Mouse (Mus musculus): ENCODE data around the gene Cfap69. TPM values are rescaled to one million over a fixed set of nuclear protein-coding genes. Genes with fewer than 3 reads are reported as not detected.

Cfap69 gene
- total RNA-seq, 2 experiments from 2014 or later = 0.25 to 0.40 TPM

DNA sequence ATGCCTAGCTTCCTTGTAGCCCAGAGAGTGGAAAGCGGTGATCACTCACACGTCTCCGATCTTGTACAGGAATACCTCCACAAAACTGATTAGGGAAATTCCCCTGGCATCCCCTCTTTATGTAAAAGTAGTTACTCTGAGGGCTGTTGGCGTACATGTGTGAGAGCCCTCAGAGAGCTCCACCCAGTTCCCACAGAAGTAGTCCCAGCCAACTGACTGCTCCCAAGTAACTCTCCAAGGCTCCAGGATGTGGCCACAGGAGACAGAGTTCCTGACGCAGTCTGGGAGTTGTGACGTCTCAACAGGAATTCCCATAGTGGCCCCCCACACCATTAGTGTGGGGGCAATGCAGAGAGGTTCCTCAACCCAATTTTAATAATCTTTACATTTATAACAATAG is 982 bp downstream of the Cfap69 start:
- DNase-seq = no peak
- intact Hi-C loops (cut with DNase I; ENCODE audit: low total_unique reads) = no loop called here

GRCm38 (mm10) chr5:5658680-5659079 is 5.4 kb downstream of the Cfap69 start:
- DNase-seq = no peak
- intact Hi-C loops (cut with DNase I; ENCODE audit: low total_unique reads) = no loop called here

- no peak for DNase-seq
- intact Hi-C loops (cut with DNase I; ENCODE audit: low total_unique reads) = no loop called here
These were observed 6.1 kb downstream of the Cfap69 start for GRCm38 (mm10) chr5:5657932-5658331.

GRCm38 (mm10) chr5:5648817-5649569 is 15.0 kb downstream of the Cfap69 start:
- intact Hi-C loops (cut with DNase I; ENCODE audit: low total_unique reads) = loop anchor here (5.0 kb wide), 1 partner anchor 103 kb away; no protein-coding TSS in a partner anchor
- DNase-seq = no peak

GRCm38 (mm10) chr5:5646173-5646572 is 17.9 kb downstream of the Cfap69 start:
- intact Hi-C loops (cut with DNase I; ENCODE audit: low total_unique reads) = loop anchor here (5.0 kb wide), 1 partner anchor 106 kb away; no protein-coding TSS in a partner anchor
- no peak for DNase-seq

DNA sequence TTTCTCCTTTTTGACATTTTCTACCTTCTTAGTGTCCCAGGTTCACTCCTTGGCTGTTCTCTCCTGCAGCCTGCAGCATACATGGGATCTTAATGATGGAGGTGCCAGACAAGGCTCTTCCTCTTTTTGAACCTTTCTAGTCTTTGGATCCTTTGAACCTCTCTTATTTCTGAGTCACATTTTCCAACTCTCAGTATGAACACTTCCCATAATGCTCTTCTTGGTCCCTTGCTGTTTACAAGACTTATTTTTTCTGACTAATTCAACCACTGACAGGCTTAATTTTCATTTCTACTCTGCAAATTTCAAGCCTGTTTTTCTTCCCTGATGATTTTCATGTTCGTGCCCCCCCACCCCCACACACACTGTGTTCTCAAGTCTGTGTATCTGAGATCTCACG is 25.5 kb downstream of the Cfap69 start:
- no peak for DNase-seq
- intact Hi-C loops (cut with DNase I; ENCODE audit: low total_unique reads) = no loop called here

- intact Hi-C loops (cut with DNase I; ENCODE audit: low total_unique reads) = no loop called here
- no peak for DNase-seq
These were observed 38.5 kb downstream of the Cfap69 start for GRCm38 (mm10) chr5:5625491-5625890.

DNA sequence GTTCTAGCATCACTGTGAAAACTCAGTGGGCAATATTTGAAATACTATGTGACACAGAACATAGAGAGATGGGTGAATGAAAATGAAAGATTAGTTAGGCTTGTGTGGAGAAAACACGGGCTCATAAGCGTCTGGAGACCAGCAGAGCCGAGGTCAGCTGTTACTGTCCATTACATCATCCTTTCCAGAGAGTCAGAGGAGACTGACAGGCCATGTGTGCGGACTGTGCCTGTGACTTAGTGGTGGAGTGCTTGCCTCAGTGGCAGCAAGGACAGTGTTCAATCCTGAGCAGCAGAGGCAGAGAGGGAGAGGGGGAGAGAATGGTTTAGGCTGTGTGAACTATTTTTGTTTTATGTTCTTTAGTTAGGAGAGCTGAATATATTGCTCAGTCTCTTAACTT is 45.7 kb downstream of the Cfap69 start:
- no peak for DNase-seq
- intact Hi-C loops (cut with DNase I; ENCODE audit: low total_unique reads) = no loop called here

- no peak for DNase-seq
- intact Hi-C loops (cut with DNase I; ENCODE audit: low total_unique reads) = no loop called here
These were observed 53.5 kb downstream of the Cfap69 start for GRCm38 (mm10) chr5:5610540-5610939.

- DNase-seq = no peak
- intact Hi-C loops (cut with DNase I; ENCODE audit: low total_unique reads) = no loop called here
These were observed 76.4 kb downstream of the Cfap69 start for GRCm38 (mm10) chr5:5587686-5588085.

- intact Hi-C loops (cut with DNase I; ENCODE audit: low total_unique reads) = no loop called here
- DNase-seq = peak; percentile 6
These were observed 90.2 kb downstream of the Cfap69 start, which contains the start of gene Gm8773 for GRCm38 (mm10) chr5:5573749-5574317. Gene Gm8773 (plus strand): TSS chr5:5573799.

DNA sequence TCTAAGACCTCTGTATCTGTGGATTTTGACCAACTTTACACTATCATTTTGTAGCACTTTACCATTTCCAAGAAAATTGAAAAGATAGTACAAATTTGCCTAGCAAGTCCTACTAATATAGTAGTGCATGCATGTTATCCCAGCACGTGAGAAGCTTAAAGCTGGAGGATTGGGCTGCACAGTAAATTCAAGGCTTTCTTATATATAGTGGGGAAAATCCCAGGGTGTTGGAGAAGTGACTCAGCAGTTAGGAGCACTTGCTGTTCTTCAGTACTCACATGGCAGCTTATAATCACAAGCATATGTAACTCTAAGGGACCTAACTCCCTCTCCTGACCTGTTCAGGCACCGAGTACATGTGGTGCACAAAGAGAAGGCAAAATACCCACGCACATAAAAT is 101.6 kb downstream of the Cfap69 start:
- DNase-seq = no peak
- intact Hi-C loops (cut with DNase I; ENCODE audit: low total_unique reads) = no loop called here

GRCm38 (mm10) chr5:5561041-5561706 is 102.9 kb downstream of the Cfap69 start:
- DNase-seq = no peak
- intact Hi-C loops (cut with DNase I; ENCODE audit: low total_unique reads) = no loop called here

- intact Hi-C loops (cut with DNase I; ENCODE audit: low total_unique reads) = no loop called here
- DNase-seq = no peak
These were observed 104.2 kb downstream of the Cfap69 start for GRCm38 (mm10) chr5:5559798-5560197.

- DNase-seq = peak; percentile 93
- intact Hi-C loops (cut with DNase I; ENCODE audit: low total_unique reads) = no loop called here
These were observed 104.8 kb downstream of the Cfap69 start, which contains the start of gene Gtpbp10 for GRCm38 (mm10) chr5:5559079-5559740. Gene Gtpbp10 (minus strand): TSS chr5:5559538.

DNA sequence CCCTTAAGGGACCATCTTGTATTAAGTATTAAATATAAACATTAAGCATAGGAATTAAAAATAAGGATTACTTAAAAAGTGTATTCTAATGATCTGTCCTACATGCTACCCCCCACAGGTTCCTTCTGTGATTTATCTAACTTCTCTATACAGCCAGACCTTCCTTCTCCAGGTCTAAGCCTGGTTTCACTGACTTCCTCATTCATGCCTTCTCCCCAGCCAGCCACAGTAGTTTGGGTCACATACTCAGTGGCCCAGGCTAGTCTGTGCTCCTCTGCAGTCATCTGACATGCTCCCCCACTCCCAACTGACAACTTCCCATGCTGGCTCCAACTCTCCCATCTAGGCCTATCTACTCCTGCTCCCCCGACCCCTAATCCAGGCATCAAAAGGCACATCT is 112.9 kb downstream of the Cfap69 start:
- DNase-seq = no peak
- intact Hi-C loops (cut with DNase I; ENCODE audit: low total_unique reads) = no loop called here

- intact Hi-C loops (cut with DNase I; ENCODE audit: low total_unique reads) = no loop called here
- DNase-seq = no peak
These were observed 123.7 kb downstream of the Cfap69 start for GRCm38 (mm10) chr5:5540385-5540784.

DNA sequence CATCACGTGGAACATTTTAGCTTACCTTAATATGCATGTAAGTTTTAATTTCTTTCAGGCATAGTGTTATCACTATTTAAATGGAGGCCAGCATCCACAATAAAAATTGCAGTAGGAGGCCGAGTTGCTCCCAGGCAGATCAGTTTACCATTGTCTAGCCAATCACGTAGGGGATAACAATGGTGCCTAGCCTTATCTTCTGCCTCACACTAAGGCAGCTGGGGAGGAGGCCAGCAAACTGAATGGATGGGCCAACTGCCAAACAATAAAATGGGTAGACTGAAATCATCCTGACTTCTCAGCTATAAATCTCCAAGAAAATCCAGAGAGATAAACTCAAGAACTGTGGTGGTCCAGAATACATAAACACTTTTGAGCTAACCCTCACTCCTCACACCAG is 124.3 kb downstream of the Cfap69 start:
- DNase-seq = no peak
- intact Hi-C loops (cut with DNase I; ENCODE audit: low total_unique reads) = no loop called here

DNA sequence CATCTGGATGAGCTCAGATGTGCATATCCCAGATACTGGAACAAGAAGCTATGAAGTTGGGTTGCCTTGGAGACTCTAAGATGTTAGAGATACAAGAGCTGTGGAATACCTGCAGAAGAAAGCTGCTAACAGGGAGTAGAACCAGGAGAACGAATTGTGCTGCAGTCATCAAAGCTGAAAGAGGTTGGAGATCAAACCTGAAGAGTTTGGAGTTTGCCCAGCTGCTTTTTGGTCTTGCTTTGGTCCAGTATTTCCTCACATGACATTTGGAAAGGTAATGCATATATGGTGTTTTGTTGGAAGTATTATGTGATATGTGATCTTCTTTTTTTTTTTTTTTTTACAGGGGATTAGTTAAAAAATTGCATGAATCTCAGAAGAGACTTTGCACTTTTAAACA is 127.9 kb downstream of the Cfap69 start:
- no peak for DNase-seq
- intact Hi-C loops (cut with DNase I; ENCODE audit: low total_unique reads) = no loop called here
